9 mouse cellular contexts compared by ENCODE assay signal in genomic region chr12:73544736-73545671, GRCm38 (mm10). TPM values are rescaled to one million over a fixed set of nuclear protein-coding genes. Genes with fewer than 3 reads are reported as not detected.
A peak's percentile ranks its signal among the peaks of the same experiment; 100 is the strongest.
DNase-seq lines count a peak whose midpoint lies in the region; ATAC-seq and TF ChIP-seq lines count a peak whose summit lies in the region.
"Had no signal": no experiment of that assay in that cellular context is flagged by ENCODE, and none has a peak within 500 bp of the region (broad histone marks: within the 10 kb centered on the region; RNA-seq: fewer than 3 reads in every experiment).

No protein-coding gene starts in this region.

- DNase-seq in lung, adult 2 months = no peak
- no peak for DNase-seq in lung, postnatal 4 days
- DNase-seq in frontal cortex, postnatal 10 days (ENCODE audit: low spot score in 2 of 2) = no peak
- DNase-seq in spleen, postnatal 36 days (ENCODE audit: low spot score in 2 of 2) = no peak
- DNase-seq in lung, postnatal 14 days = no peak
- DNase-seq: layer of hippocampus, adult 9-11 months had no signal

- no peaks in the 10 kb centered on the region for H3K36me3 ChIP-seq in embryonic facial prominence, embryonic 15.5 days
- no peaks in the 10 kb centered on the region for H3K36me3 ChIP-seq in intestine, embryonic 15.5 days
- H3K36me3 ChIP-seq in neural tube, embryonic 13.5 days = no peaks in the 10 kb centered on the region

- TF ChIP-seq POLR2A in lung, adult 2 months (IDR thresholded peaks at IDR 0.05; ENCODE audit: borderline replicate concordance, extremely low read depth, low read depth, low read length) = no peak

- ATAC-seq in embryonic facial prominence, embryonic 15.5 days (ENCODE audit: insufficient number of reproducible peaks, low FRiP score, low TSS enrichment, low read depth) = peak; percentile 21; the same call in 1 of the 2 replicates
- no peak for ATAC-seq in intestine, embryonic 15.5 days
- ATAC-seq in neural tube, embryonic 13.5 days (ENCODE audit: low read depth) = 0 out of 2 replicates have a peak, but pooled peaks have one; percentile 49

- no peak for TF ChIP-seq CTCF in lung, adult 2 months (IDR thresholded peaks at IDR 0.05; ENCODE audit: insufficient read depth, low read length)

- peak overlapping the region; percentile 53 for H3K4me3 ChIP-seq in lung, adult 2 months (replicated peaks; ENCODE audit: extremely low read depth, low read depth, low read length)
- H3K4me3 ChIP-seq in embryonic facial prominence, embryonic 15.5 days (replicated peaks) = peak overlapping the region; percentile 54
- H3K4me3 ChIP-seq in intestine, embryonic 15.5 days (replicated peaks) = peak overlapping the region; percentile 55
- H3K4me3 ChIP-seq in neural tube, embryonic 13.5 days = peak overlapping the region; percentile 39

- WGBS in lung, adult 2 months = 20% methylated on average over 48 of the region's 48 CpGs
- WGBS in embryonic facial prominence, embryonic 15.5 days = 14% methylated on average over 48 of the region's 48 CpGs
- WGBS in intestine, embryonic 15.5 days = 14% methylated on average over 48 of the region's 48 CpGs
- 13% methylated on average over 48 of the region's 48 CpGs for WGBS in neural tube, embryonic 13.5 days

- H3K9me3 ChIP-seq in embryonic facial prominence, embryonic 15.5 days (replicated peaks) = no peaks in the 10 kb centered on the region
- H3K9me3 ChIP-seq in intestine, embryonic 15.5 days = no peaks in the 10 kb centered on the region
- H3K9me3 ChIP-seq in neural tube, embryonic 13.5 days = no peaks in the 10 kb centered on the region

- peaks cover 3% of the 10 kb centered on the region; the same call in 1 of the 2 replicates for H3K4me1 ChIP-seq in lung, adult 2 months (ENCODE audit: control insufficient read depth, insufficient read depth, low read length)
- H3K4me1 ChIP-seq in embryonic facial prominence, embryonic 15.5 days = peaks cover 20% of the 10 kb centered on the region
- peaks cover 18% of the 10 kb centered on the region for H3K4me1 ChIP-seq in intestine, embryonic 15.5 days (replicated peaks)
- H3K4me1 ChIP-seq in neural tube, embryonic 13.5 days (replicated peaks) = peaks cover 14% of the 10 kb centered on the region

- 0 out of 2 replicates have a peak overlapping the region, but pooled peaks have one; percentile 75 for H3K27ac ChIP-seq in embryonic facial prominence, embryonic 15.5 days (replicated peaks)
- peak overlapping the region; percentile 84 for H3K27ac ChIP-seq in intestine, embryonic 15.5 days
- H3K27ac ChIP-seq in neural tube, embryonic 13.5 days (replicated peaks) = no peak overlapping the region

- H3K27me3 ChIP-seq in embryonic facial prominence, embryonic 15.5 days = peaks cover 32% of the 10 kb centered on the region
- H3K27me3 ChIP-seq in intestine, embryonic 15.5 days (replicated peaks) = peaks cover 39% of the 10 kb centered on the region
- H3K27me3 ChIP-seq in neural tube, embryonic 13.5 days = peaks cover 94% of the 10 kb centered on the region

- H3K4me2 ChIP-seq in embryonic facial prominence, embryonic 15.5 days (replicated peaks) = peak overlapping the region; percentile 71
- peak overlapping the region; percentile 81 for H3K4me2 ChIP-seq in intestine, embryonic 15.5 days (replicated peaks)
- peak overlapping the region; percentile 58 for H3K4me2 ChIP-seq in neural tube, embryonic 13.5 days

- H3K9ac ChIP-seq in embryonic facial prominence, embryonic 15.5 days = peak overlapping the region; percentile 26
- H3K9ac ChIP-seq in intestine, embryonic 15.5 days = peak overlapping the region; percentile 67
- 0 out of 2 replicates have a peak overlapping the region, but pooled peaks have one; percentile 31 for H3K9ac ChIP-seq in neural tube, embryonic 13.5 days

RNA-seq across cellular contexts. Expression of gene Tmem30b, which starts 1.2 kb away (rescaled TPM):
- 15.5 and 18.4 TPM in 2 replicates for polyA plus RNA-seq in lung, adult 2 months (2012; rRNA removed)
- 14.8 and 17.5 TPM in 2 replicates for polyA plus RNA-seq in embryonic facial prominence, embryonic 15.5 days (2015; fragmentation: Nextera tagmentation; extraction: Ambion mirVana)
- polyA plus RNA-seq in intestine, embryonic 15.5 days (2015; fragmentation: Nextera tagmentation; extraction: Ambion mirVana) = 63.4 and 67.5 TPM in 2 replicates
- polyA plus RNA-seq in neural tube, embryonic 13.5 days (2015; fragmentation: Nextera tagmentation; extraction: Ambion mirVana) = 0.45 and 0.61 TPM in 2 replicates

RNA-seq across cellular contexts. Expression of gene Prkch, which starts 39.6 kb away (rescaled TPM):
- polyA plus RNA-seq in lung, adult 2 months (2012; rRNA removed) = 39.2 and 41.8 TPM in 2 replicates
- polyA plus RNA-seq in embryonic facial prominence, embryonic 15.5 days (2015; fragmentation: Nextera tagmentation; extraction: Ambion mirVana) = 20.0 and 21.0 TPM in 2 replicates
- 7.3 and 7.7 TPM in 2 replicates for polyA plus RNA-seq in intestine, embryonic 15.5 days (2015; fragmentation: Nextera tagmentation; extraction: Ambion mirVana)
- polyA plus RNA-seq in neural tube, embryonic 13.5 days (2015; fragmentation: Nextera tagmentation; extraction: Ambion mirVana) = 9.6 and 11.8 TPM in 2 replicates
